Mouse (Mus musculus): ENCODE measurements around the gene Tmem132d.

DNA sequence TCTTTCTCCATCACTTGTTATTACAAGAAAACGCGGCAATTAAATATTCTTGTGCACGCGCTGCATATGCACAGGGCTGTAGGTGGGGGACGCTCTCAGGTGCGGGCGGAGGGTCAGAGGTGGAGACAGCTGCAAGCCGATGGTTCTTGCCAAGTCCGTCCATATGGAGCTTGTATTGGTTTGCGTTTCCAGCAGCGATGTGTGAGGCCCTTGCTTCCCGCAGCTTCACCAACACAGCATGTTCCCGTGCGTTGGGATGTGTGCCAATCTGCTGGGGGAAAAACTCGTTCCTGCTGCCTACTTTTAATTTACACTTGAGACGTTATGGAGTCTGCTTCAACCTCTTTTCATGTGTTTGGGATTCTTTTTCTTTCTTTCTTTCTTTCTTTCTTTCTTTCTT is 691.5 kb downstream of the Tmem132d start:
- no peak for TF ChIP-seq GATA1 (IDR thresholded peaks at IDR 0.05; ENCODE audit: borderline replicate concordance, low read length)
- TF ChIP-seq FLI1 (IDR thresholded peaks at IDR 0.05; ENCODE audit: low read length): no peak

Data from megakaryocyte, embryonic 14.5 days (primary cell).